Mouse (Mus musculus) testis, adult 2 months (tissue): ENCODE data around the gene Bckdhb. TPM values are rescaled to one million over a fixed set of nuclear protein-coding genes. Genes with fewer than 3 reads are reported as not detected.

Experiments used
- H3K27ac ChIP-seq: fragments of 200-500 bp; 2 replicates; pipeline ENCODE4 v1.5.1; 2012; ENCODE audit warnings: low read depth, low read length; ENCODE audit not compliant: control insufficient read depth, insufficient read depth
- H3K27me3 ChIP-seq: fragments of 200-500 bp; 2 replicates; pipeline ENCODE4 v1.6.1; 2012; ENCODE audit warnings: mild to moderate bottlenecking, low read length, moderate library complexity; ENCODE audit not compliant: control insufficient read depth, insufficient read depth
- H3K36me3 ChIP-seq: fragments of 200-500 bp; 2 replicates; pipeline ENCODE4 v1.6.1; 2012; ENCODE audit warnings: mild to moderate bottlenecking, low read length; ENCODE audit not compliant: control insufficient read depth, insufficient read depth
- H3K4me1 ChIP-seq: fragments of 200-500 bp; 2 replicates; pipeline ENCODE4 v1.6.1; 2012; ENCODE audit warnings: low read length; ENCODE audit not compliant: control insufficient read depth, insufficient read depth
- H3K4me3 ChIP-seq: fragments of 200-500 bp; 2 replicates; pipeline ENCODE4 v1.5.1; 2012; ENCODE audit warnings: low read depth, mild to moderate bottlenecking, low read length, moderate library complexity, mixed read lengths; ENCODE audit not compliant: control insufficient read depth
- CTCF ChIP-seq: fragments of 200-500 bp; IDR thresholded peaks from 2 replicates; pipeline ENCODE4 v1.5.1; 2012; ENCODE audit warnings: low read depth, mild to moderate bottlenecking, inconsistent platforms, low read length, moderate library complexity; ENCODE audit not compliant: control insufficient read depth, insufficient read depth, insufficient replicate concordance
- POLR2A ChIP-seq: fragments of 200-500 bp; IDR thresholded peaks from 2 replicates; pipeline ENCODE4 v1.6.1; 2012; ENCODE audit warnings: low read depth, mild to moderate bottlenecking, inconsistent platforms, low read length, moderate library complexity; ENCODE audit not compliant: control insufficient read depth
- polyA plus RNA-seq: library from polyadenylated mRNA; depleted of rRNA; stranded (reverse); fragments of >200 nt; gene quantifications from 2 replicates; pipeline ENCODE4 v1.2.3, GENCODE M21; 2012

Gene Bckdhb
- polyA plus RNA-seq, 1 experiment = 4.6 TPM

DNA sequence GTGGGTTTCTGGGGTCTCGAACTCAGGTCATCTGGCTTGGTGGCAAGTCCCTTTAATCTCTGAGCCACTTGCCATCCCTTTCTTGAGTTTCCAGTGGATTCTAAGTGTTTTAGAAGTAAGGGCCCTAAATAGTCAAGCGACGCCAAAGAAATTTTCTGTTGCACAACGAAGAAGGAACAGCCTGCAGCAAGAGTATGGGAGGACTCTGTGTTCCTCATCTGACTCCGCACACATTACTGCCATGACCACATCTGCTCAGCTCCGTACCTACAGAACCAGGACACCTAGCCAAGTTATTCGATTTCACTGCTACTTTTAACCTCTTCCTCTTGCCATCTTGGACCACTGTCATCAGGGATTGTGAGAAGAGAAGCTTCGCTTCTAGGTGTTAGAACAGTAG is 168.0 kb downstream of the Bckdhb start:
- Histone ChIP-seq H3K4me1 (no peaks in the 10 kb centered on the region), H3K36me3 (no peaks in the 10 kb centered on the region), H3K4me3 (no peak overlapping the region), H3K27ac (no peak overlapping the region), H3K27me3 (no peaks in the 10 kb centered on the region)
- TF ChIP-seq POLR2A (no peak), CTCF (no peak)

DNA sequence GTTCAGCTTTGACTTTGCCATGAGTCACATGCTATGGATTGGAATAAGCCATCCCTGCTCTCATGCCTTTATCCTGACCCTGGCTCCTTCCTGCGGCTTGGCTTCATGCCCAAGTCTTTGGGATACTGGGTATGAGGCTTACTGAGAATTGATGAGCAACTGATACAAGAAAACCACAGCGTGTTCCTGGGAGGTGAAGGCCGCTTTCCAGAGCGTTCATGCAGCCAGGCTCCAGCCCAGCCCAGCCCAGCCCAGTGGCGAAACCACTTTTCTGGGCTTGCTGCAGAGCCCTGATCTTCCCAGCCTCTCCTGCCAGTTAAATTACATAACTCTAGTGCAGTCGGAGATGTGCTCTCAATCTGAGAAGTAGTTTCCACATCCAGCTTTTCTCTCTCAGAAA is 169.2 kb downstream of the Bckdhb start:
- no peaks in the 10 kb centered on the region for H3K36me3 ChIP-seq
- no peak overlapping the region for H3K4me3 ChIP-seq
- no peaks in the 10 kb centered on the region for H3K4me1 ChIP-seq
- no peaks in the 10 kb centered on the region for H3K27me3 ChIP-seq
- no peak for TF ChIP-seq POLR2A
- TF ChIP-seq CTCF = no peak
- no peak overlapping the region for H3K27ac ChIP-seq

DNA sequence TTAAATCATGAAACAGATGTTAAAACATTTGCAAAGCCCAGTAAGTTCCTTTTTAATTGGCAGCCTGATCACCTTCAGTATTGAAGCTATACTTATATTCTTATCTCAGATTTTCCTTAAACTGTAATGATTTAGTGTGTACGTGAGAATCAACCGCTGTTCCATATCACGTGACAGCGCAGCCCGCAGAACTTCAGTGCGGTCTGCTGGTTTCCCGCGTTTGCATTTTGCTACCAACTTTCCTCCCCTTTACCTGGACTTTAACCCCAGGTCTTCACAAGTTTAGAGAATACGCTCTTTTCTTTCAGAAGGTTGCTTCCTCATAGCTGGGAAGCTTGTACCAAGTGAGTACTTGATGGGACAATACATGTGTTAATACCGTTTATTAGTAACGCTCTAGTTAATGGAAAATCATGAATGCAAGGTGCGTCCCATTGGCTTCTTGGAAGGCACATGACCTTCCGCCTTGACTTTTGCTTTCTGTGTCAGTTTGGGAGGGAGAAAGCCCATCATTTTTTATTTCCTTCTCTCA is 171.6 kb downstream of the Bckdhb start:
- no peak overlapping the region for H3K27ac ChIP-seq
- H3K4me3 ChIP-seq = no peak overlapping the region
- H3K36me3 ChIP-seq = no peaks in the 10 kb centered on the region
- TF ChIP-seq CTCF (no peak), POLR2A (no peak)
- no peaks in the 10 kb centered on the region for H3K27me3 ChIP-seq
- H3K4me1 ChIP-seq = no peaks in the 10 kb centered on the region

DNA sequence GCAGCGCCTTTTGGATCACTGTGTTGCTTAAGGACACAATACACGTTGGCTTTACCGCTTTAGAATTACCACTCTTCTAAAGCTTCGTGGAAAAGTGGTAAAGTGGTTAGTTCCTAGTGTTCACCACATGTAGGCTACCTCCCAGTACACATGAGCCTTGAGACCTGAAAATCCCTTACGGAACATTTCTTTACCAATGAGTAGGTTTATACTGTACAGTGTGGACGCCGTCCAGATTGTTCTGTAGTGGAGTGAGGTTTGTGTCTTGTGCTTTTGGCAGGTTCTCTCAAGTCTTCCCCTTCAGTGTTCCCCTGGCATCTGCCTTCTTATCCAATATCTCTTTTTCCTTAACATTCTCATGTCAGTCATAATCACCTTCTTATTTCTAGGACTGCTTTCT is 178.4 kb downstream of the Bckdhb start:
- no peaks in the 10 kb centered on the region for H3K27me3 ChIP-seq
- TF ChIP-seq POLR2A = no peak
- TF ChIP-seq CTCF = no peak
- no peaks in the 10 kb centered on the region for H3K36me3 ChIP-seq
- no peak overlapping the region for H3K4me3 ChIP-seq
- no peaks in the 10 kb centered on the region for H3K4me1 ChIP-seq
- H3K27ac ChIP-seq = no peak overlapping the region

DNA sequence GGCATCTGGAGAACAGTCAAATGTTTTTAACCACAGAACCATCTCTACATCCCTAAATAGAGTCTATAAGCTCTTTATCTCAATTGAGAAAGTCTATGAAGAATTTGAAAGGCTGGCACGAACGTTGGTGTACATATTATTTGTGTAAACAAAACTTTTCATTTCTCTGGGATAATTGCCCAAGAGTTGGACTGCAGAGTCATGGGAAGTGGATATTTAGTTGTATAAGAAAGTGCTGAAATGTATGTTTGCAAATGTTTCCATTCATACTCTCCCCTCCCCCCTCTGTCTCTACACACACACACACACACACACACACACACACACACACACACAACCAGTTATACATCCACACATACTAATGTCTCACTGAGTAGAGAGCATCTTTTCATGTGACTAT is 181.5 kb downstream of the Bckdhb start:
- TF ChIP-seq POLR2A (no peak), CTCF (no peak)
- H3K4me1 ChIP-seq = no peaks in the 10 kb centered on the region

DNA sequence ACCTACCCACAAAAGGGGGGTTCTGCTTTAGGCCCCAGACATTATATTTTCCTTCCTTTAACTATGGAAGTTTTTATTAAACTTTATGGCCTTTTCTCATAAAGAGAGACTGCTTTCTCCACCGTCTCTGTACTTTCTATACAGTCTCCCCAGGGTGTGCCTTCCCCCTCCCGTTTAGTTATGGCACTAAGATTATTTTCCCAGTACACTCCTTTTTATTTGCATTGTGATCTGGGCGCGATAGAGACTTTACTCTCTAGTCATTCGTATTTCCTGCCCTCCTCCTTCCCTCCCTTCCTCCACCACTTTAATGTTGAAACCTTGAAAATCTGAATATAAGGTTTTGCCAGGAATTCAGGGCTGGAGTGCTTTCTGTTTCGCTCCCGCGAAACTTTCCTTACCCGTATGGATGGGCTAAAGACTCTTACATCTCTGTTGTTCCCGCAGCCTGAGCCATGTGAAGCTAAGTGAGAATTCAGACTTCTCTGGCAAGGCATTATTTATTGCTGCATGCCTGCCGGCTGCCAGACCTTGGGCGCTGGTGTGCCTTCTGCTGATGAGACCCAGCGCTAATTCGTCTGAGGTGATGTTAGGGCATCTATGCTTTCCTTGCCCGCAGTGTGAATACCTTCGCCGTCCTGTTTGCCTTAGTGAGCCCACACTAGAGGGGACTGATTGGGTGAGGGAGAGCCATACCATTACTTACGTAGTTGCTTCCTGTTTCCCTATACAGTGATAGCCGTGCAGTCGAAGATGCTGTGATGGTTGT is 182.3 kb downstream of the Bckdhb start:
- no peaks in the 10 kb centered on the region for H3K27me3 ChIP-seq
- H3K27ac ChIP-seq = no peak overlapping the region
- H3K36me3 ChIP-seq = no peaks in the 10 kb centered on the region
- H3K4me3 ChIP-seq = 0 out of 2 replicates have a peak overlapping the region, but pooled peaks have one; percentile 20
- TF ChIP-seq POLR2A (no peak), CTCF (no peak)
- H3K4me1 ChIP-seq = no peaks in the 10 kb centered on the region

More for the DNA sequence above, 181.5 kb downstream of the Bckdhb start:
- Histone ChIP-seq H3K36me3 (no peaks in the 10 kb centered on the region), H3K27ac (no peak overlapping the region), H3K4me3 (no peak overlapping the region), H3K27me3 (no peaks in the 10 kb centered on the region)

DNA sequence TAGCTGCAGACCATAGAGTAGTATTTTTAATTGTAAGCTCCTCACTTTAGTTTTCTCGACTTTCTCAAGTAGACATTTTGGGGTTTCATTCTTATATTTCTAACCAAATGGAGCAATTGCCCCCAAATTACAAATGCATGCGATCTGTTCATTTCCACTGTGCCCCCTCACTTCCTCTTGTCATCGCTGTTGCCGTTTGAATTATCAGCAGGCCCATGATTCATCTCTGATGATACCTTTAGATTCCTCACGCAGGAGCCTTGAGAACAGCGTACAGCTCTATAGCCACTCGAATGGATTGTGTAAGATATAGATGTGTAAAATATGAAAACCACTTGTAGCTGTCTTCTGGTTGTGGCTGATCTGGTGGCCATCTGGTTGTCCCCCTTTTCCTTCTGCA is 183.6 kb downstream of the Bckdhb start:
- Histone ChIP-seq H3K36me3 (no peaks in the 10 kb centered on the region), H3K27me3 (no peaks in the 10 kb centered on the region), H3K4me3 (no peak overlapping the region), H3K4me1 (no peaks in the 10 kb centered on the region), H3K27ac (no peak overlapping the region)
- TF ChIP-seq POLR2A = no peak
- no peak for TF ChIP-seq CTCF
